In the genomic region with DNA sequence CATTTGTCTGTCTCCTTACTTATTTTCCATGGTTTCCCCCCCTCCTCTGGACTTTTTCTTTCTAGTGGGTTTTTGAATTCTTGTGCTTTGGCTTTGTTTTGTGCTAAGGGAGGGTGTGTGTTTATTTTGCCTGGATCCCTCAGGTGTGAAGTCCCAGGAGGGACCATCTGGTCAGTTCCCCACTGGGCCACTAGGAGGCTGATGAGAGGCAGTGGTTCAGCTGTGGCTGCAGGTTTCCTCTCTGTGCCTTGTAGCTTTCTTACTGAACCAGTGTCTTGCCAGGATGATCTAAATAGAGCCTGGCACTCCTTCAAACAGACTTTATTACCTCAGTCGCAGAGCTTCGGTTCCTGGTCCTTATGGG, we compare ENCODE assay signal across 8 mouse cellular contexts. TPM values are rescaled to one million over a fixed set of nuclear protein-coding genes. Genes with fewer than 3 reads are reported as not detected.
A peak's percentile ranks its signal among the peaks of the same experiment; 100 is the strongest.
DNase-seq lines count a peak whose midpoint lies in the region; ATAC-seq lines count a peak whose summit lies in the region.

No protein-coding gene starts in this region.

- H3K4me1 ChIP-seq in hindbrain, embryonic 16.5 days (ENCODE audit: control insufficient read depth, insufficient read depth, low read depth, low read length) = peaks cover 27% of the 10 kb centered on the region

- no peaks in the 10 kb centered on the region for H3K27me3 ChIP-seq in hindbrain, embryonic 16.5 days (replicated peaks; ENCODE audit: control insufficient read depth, insufficient read depth, low read length)

- DNase-seq in R1 (ENCODE audit: low read depth, low spot score) = peak; percentile 81
- peak; percentile 85 to 89 for DNase-seq in cerebellum, postnatal 10 days
- DNase-seq in frontal cortex, postnatal 25 days (ENCODE audit: low spot score in 2 of 2) = peak; percentile 52 to 70
- peak; percentile 78 to 84 for DNase-seq in left cerebral cortex, adult 18-20 months (ENCODE audit: low spot score in 2 of 2)
- DNase-seq in lung, postnatal 4 days = peak; percentile 77 to 87
- peak; percentile 41 for DNase-seq in retina, postnatal 7 days (ENCODE audit: low read depth, low spot score)
- DNase-seq in thymus, postnatal 4 days = peak; percentile 93

- H3K9me3 ChIP-seq in hindbrain, embryonic 16.5 days (ENCODE audit: control insufficient read depth, low read length) = no peaks in the 10 kb centered on the region

- no peak overlapping the region for H3K27ac ChIP-seq in hindbrain, embryonic 16.5 days (ENCODE audit: low read depth, low read length)

- peak overlapping the region; percentile 100; the same call in 1 of the 2 replicates for H3K9ac ChIP-seq in hindbrain, embryonic 16.5 days (ENCODE audit: low read depth, low read length)

- no peak for ATAC-seq in hindbrain, embryonic 16.5 days

- 23% methylated on average over 2 of the region's 2 CpGs for WGBS in hindbrain, embryonic 16.5 days

- H3K4me3 ChIP-seq in hindbrain, embryonic 16.5 days (ENCODE audit: low read length) = peak overlapping the region; percentile 96

- H3K36me3 ChIP-seq in hindbrain, embryonic 16.5 days (ENCODE audit: control insufficient read depth, insufficient read depth, low read length) = peaks cover 28% of the 10 kb centered on the region

- H3K4me2 ChIP-seq in hindbrain, embryonic 16.5 days (ENCODE audit: low read length) = peak overlapping the region; percentile 87

RNA-seq across cellular contexts. Expression of gene Zfp821, which starts 1.5 kb away (rescaled TPM):
- polyA plus RNA-seq in hindbrain, embryonic 16.5 days (2015; fragmentation: Nextera tagmentation; extraction: Ambion mirVana) = 58.7 and 63.2 TPM in 2 replicates
- total RNA-seq in left cerebral cortex, adult 18-20 months (2021) = 10 to 100 TPM; 38.2 to 41.0 TPM

RNA-seq across cellular contexts. Expression of gene Ist1, which starts 13.8 kb away (rescaled TPM):
- 132 and 147 TPM in 2 replicates for polyA plus RNA-seq in hindbrain, embryonic 16.5 days (2015; fragmentation: Nextera tagmentation; extraction: Ambion mirVana)
- 10 to 100 TPM; 69.4 to 77.7 TPM for total RNA-seq in left cerebral cortex, adult 18-20 months (2021)

RNA-seq across cellular contexts. Expression of gene Atxn1l, which starts 30.7 kb away (rescaled TPM):
- 3.9 and 4.0 TPM in 2 replicates for polyA plus RNA-seq in hindbrain, embryonic 16.5 days (2015; fragmentation: Nextera tagmentation; extraction: Ambion mirVana)
- total RNA-seq in left cerebral cortex, adult 18-20 months (2021) = 10 to 100 TPM; 42.8 to 45.0 TPM

Comparison
In these comparisons a context has a peak if more than half of its experiments do, and no peak if none do; other contexts are left out.
1. DNase-seq: peak in every context shown above with its lines; median percentile 93 in thymus, postnatal 4 days; 87 in cerebellum, postnatal 10 days; 82 in lung, postnatal 4 days; 81 in R1; 81 in left cerebral cortex, adult 18-20 months; 61 in frontal cortex, postnatal 25 days; 41 in retina, postnatal 7 days.